Mouse (Mus musculus) gastrocnemius, adult 18-20 months (tissue): Measurements from ENCODE around the gene Otulinl. TPM values are rescaled to one million over a fixed set of nuclear protein-coding genes. Genes with fewer than 3 reads are reported as not detected.
A peak's percentile ranks its signal among the peaks of the same experiment; 100 is the strongest.

Source experiments
- DNase-seq: peaks from one replicate; pipeline ENCODE4 v3.0.0; 2021; ENCODE audit warnings: low spot score
- total RNA-seq, 2 experiments: library from RNA; stranded (reverse); gene quantifications; 2 replicates each; pipeline ENCODE4 v1.2.3; 2021

The Otulinl gene
- total RNA-seq, 2 experiments from 2014 or later, result 0.91 to 0.93 TPM

- DNase-seq, result no peak
These were observed 23.0 kb downstream of the Otulinl start for GRCm38 (mm10) chr15:27658356-27658755.

GRCm38 (mm10) chr15:27657866-27658265, 23.5 kb downstream of the Otulinl start:
- DNase-seq, result no peak

GRCm38 (mm10) chr15:27656626-27657025, 24.8 kb downstream of the Otulinl start:
- no peak for DNase-seq

- no peak for DNase-seq
These were observed 26.4 kb downstream of the Otulinl start for GRCm38 (mm10) chr15:27655015-27655414.

- DNase-seq, result no peak
These were observed 33.7 kb downstream of the Otulinl start for GRCm38 (mm10) chr15:27647686-27648085.

- DNase-seq, result no peak
These were observed 34.7 kb downstream of the Otulinl start for GRCm38 (mm10) chr15:27646665-27647064.

GRCm38 (mm10) chr15:27645250-27645649, 36.1 kb downstream of the Otulinl start:
- DNase-seq, result no peak

GRCm38 (mm10) chr15:27642895-27643294, 38.5 kb downstream of the Otulinl start:
- peak; percentile 49 for DNase-seq

GRCm38 (mm10) chr15:27641171-27641570, 40.2 kb downstream of the Otulinl start:
- no peak for DNase-seq

- DNase-seq, result no peak
These were observed 47.2 kb downstream of the Otulinl start for GRCm38 (mm10) chr15:27633941-27634900.

- peak; percentile 99 for DNase-seq
These were observed 50.6 kb downstream of the Otulinl start, which contains the start of gene Otulin for GRCm38 (mm10) chr15:27630601-27631383. Gene Otulin (minus strand): TSS chr15:27630693.

- no peak for DNase-seq
These were observed 51.4 kb downstream of the Otulinl start for GRCm38 (mm10) chr15:27629800-27630600.

- no peak for DNase-seq
These were observed 52.3 kb downstream of the Otulinl start for GRCm38 (mm10) chr15:27629046-27629445.

GRCm38 (mm10) chr15:27627794-27628193, 53.6 kb downstream of the Otulinl start:
- DNase-seq, result no peak

GRCm38 (mm10) chr15:27626314-27626713, 55.1 kb downstream of the Otulinl start:
- DNase-seq, result no peak

- DNase-seq, result no peak
These were observed 55.5 kb downstream of the Otulinl start for GRCm38 (mm10) chr15:27625890-27626255.

GRCm38 (mm10) chr15:27625014-27625889, 56.1 kb downstream of the Otulinl start:
- DNase-seq, result peak; percentile 62

- no peak for DNase-seq
These were observed 58.1 kb downstream of the Otulinl start for GRCm38 (mm10) chr15:27623286-27623685.

GRCm38 (mm10) chr15:27620475-27621185, 60.7 kb downstream of the Otulinl start:
- DNase-seq, result no peak

- no peak for DNase-seq
These were observed 61.7 kb downstream of the Otulinl start for GRCm38 (mm10) chr15:27619683-27620082.
